Mouse (Mus musculus) B cell, adult 2 months (primary cell): ENCODE measurements at regions not wholly inside any gene's neighbourhood (a gene's known extent, or its start where the extent isn't known, plus 50 kb on each side); places are given as distances from the start of the nearest gene placed in this dataset.

Experiments
- DNase-seq, 2 experiments: peaks; one replicate each; pipeline ENCODE4 v3.0.0; 2022

GRCm38 (mm10) chr10:125726546-125726945, 239.4 kb upstream of the Lrig3 start:
- DNase-seq: no peak

DNA sequence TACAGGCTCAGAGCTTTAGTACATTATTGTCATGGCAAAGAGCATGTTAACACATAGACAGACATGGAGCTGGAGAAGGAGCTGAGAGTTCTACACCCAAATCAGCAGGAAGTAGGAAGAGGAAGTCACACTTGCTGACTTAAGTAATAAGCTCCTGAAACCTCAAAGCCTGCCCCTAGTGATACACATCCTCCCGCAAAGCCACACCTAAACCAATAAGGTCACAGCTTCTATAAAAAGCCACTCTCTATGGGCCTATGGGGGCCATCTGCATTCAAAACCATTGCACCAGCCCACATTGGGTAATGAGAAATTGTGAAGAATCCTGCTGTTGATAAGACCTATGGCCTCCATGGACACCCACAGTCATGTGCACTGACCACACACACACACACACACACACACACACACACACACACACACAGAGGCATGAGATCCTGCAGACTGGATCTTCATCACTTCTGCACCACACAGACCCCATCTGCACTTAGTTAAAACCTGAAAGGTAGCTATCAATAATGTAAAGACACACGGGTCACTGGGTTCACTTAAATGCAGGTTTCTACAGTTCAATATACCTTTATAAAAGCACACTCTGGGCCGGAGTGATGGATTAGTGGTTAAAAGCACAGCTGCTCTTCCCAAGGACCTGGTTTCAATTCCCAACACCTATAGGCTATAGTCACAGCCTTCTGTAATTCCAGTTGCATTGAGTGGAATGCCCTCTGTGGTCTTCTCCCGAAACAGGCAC, 230.0 kb upstream of the Lrig3 start:
- no peak for DNase-seq

DNA sequence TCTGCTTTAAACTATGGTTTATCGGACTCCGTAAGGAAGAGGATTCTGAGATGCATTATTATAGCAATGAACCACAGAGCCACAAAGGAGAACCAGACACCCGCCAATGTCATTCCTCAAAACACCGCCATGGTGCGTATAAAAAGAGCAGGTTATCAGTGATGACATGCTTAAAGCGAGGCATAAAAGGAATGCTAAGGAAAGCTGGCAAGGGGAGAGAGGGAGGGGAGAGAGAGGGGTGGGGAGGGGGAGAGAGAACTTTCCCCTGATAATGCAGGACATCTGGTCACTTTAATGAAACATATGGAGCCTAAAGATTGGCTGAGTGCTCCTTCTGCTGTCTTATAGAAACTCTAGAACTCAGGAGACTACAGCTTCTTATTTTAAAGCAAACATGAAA, 222.8 kb upstream of the Lrig3 start:
- no peak for DNase-seq

DNA sequence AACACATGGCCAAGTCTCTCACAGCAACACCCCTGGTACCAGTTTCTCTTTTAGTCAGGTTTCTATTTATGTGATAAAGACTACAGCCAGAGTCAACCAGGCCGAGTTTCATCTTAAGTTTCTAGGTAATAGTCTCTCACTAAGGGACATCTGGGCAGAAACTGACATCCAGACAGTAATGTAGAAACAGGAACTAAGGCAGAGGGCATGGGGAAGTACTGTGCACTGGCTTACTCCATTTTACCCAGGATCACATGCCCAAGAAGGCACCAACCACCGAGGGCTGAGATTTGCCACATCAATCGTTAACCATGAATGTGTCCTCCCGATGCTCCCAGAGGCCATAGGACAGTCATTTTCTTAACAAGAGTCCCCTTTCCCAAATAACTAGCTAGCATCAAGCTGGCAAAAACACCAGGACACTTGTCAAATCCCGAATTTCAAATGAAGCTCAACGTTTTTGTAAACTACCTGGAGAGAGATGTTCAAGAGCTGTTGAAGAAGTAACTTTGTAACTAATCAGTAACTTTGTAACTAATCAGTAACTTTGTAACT, 216.9 kb upstream of the Lrig3 start:
- no peak for DNase-seq

GRCm38 (mm10) chr10:125752506-125753218, 213.3 kb upstream of the Lrig3 start:
- DNase-seq: no peak

GRCm38 (mm10) chr10:125759171-125759570, 206.8 kb upstream of the Lrig3 start:
- DNase-seq: no peak

GRCm38 (mm10) chr10:125762367-125763068, 203.4 kb upstream of the Lrig3 start:
- no peak for DNase-seq

DNA sequence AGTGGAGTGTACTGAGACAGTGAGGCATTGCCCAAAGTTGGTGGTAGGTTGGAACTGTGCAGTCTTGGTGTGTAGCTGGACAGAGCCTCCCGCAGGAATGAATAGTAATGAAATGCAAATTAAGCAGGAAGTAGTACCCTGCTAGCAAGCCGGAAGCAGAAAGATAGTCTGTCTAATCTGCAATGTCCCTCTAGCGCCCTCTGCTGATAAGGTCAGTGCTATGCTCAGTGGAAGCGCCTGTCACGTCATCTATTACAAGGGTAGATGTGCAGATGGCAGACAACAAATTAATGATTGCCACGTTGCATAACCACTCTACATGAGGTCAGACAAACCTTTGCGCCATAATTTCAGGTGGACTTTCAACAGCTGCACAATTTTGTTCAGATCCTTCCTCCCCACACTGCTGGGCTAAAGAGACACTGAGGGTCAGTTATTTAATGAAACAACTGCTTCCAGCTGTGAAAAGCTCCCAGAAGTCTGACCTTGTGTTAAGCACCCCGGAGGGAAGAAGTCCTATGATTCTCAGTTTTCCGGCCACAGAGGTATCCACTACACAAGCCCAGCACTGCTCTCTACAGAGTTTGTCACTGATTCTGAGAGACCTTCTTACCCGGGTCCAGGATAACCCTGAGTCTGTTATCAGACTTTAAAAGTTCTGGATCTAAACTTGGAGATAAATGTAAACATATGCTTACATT, 201.4 kb upstream of the Lrig3 start:
- no peak for DNase-seq

DNA sequence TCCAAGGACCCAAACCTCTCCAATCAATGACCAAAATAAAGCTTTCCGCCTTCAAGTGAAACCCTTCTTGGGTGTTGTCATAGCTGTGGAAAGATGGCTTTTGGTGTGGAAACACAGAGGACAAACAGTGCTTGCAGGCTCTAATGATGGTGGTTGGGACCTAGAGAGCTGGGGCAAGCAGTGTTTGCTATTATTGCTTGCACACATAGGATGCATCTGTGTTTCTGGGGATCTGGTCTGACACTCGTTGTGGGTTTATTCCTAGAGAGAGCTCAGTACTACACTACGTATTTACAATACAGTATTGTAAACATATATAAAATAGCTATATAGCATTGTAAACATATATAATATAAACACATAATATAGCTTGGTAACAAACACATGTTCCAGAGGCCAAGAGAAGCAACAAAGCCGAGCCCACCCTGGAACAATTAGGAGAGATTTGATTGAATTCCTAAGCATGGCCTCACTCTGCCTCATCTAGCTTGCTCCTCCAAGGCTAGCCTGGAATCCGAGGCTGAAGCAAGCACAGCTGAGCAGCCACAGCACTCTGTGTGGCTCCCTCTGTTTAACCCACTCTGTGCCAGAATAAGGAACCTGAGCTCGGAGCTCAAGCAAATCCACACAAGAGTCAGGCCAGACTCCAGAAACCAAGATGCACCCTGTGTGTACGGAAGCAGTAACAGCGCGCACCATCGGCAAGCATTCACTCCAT, 200.7 kb upstream of the Lrig3 start:
- DNase-seq: no peak

DNA sequence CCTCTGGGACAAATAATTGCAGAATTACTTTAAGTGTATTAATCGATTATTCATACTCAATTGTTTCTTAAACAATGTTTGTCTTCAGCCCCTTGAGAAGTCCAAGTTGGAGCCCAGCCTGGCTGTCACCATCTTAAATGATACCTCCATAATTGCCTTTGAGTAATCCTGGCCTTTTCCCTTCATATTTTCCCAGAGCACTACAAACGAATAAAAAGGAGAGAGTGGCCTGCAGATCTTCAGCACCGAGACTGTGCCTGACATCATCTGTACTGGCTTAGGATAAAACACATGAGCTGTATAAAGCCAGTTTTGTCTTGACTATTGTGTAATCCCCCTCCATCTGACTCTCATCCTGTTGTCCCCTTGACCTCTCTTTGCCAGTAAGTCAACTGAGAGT, 197.7 kb upstream of the Lrig3 start:
- DNase-seq: no peak

DNA sequence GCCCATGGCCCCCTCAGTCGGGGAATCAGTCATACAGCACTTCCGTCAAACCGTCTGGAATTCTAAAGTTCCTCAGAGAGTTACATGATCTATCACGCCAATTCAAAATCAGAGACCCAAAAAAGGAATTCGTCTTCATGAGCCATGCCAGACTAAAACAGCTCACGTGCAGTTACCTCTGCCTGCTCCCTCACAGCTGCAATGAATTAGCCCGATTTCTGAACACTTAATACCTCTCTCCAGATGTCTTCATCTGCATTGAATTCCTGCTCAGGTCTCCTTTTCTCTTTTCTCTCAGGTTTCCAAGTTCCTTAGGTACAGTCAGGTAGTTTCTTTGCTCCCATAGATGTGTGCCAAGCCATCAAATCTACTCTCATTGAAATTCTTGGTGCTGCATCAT, 192.4 kb upstream of the Lrig3 start:
- DNase-seq: no peak

DNA sequence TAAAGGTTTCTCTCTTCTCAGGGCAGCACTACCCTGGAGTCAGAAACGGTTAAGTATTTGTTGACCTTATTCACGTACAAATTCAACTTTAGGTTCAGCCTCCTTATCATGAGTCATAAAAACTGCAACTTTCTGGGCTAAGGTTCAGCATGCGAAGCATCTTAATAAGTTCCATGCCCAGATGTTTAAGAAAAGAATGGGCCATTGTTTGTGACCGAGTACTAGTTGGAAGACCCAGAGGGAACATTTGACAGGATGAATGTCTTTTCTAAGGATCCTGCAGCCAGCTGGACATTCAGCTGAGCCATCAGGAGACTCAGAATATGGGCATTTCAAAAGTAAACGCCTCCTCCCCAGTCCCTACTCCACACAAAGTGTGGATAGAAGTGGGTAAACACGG, 183.5 kb upstream of the Lrig3 start:
- no peak for DNase-seq

GRCm38 (mm10) chr10:125784896-125785295, 181.1 kb upstream of the Lrig3 start:
- DNase-seq: no peak

DNA sequence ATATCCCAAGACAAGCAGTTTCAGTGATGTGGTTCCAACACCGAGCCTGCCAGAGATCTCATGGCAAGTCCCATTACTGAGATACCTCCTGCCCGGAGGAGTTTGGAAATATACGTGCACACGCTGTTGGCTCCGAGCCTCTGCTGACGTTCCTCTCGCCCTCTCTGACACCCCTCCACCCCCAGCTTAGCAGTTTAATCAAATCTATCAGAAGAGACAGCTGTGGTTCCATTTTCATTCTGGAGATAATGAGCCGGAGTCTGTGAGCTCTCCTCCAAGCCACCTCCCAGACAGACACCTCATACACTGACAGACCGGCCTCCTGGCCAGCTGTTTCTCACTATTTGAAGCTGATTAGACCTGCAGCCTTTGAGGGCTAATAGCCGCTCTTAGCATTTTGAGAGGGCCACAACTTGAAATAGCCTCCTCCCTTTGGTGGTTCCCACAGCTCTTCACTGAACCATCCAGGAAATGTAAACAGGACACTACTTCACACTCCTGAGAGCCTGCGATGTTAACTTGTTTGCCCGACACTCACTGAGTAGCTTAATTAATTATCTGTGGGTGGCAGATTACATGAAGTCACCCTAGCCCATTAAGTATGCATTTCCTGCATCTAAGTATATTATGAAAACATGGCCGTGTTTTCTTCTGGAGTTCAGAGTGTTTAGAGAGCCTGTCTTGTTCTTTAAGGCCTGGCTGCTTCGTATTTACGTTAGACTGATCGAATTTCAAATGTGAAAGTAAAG, 180.3 kb upstream of the Lrig3 start:
- DNase-seq: no peak

DNA sequence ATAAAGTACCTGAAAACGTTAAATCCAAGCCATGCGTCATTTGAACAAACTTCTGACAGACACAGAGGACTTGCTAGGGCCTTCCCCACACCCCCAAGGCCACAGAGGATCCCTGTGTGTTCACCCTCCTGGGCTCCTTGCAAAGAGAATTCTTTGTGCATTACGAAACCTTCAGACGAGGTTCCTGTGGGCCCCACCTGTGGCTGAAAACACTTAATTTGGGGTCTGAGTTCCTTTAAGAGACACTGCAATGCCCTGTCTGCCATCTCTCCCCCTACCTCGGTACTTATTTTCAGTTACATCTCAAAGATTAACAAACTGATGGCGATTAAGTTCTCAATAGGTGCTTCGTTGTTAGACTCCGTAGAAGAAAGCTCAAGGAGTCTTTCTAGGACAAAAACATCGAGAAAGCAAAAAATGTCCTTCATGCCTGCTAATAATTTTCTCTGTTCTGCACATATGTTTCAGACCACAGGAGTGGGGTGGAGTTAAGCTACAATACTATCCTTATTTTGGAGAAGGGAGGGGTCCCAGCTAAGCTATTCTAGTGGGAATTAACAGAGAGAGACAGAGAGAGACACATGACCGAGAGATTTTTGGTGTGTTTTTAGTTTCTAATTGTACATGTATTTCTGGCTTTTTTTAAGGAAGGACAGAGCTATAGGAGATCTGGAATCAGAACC, 179.6 kb upstream of the Lrig3 start:
- no peak for DNase-seq

GRCm38 (mm10) chr10:125786880-125787337, 179.1 kb upstream of the Lrig3 start:
- DNase-seq: no peak

DNA sequence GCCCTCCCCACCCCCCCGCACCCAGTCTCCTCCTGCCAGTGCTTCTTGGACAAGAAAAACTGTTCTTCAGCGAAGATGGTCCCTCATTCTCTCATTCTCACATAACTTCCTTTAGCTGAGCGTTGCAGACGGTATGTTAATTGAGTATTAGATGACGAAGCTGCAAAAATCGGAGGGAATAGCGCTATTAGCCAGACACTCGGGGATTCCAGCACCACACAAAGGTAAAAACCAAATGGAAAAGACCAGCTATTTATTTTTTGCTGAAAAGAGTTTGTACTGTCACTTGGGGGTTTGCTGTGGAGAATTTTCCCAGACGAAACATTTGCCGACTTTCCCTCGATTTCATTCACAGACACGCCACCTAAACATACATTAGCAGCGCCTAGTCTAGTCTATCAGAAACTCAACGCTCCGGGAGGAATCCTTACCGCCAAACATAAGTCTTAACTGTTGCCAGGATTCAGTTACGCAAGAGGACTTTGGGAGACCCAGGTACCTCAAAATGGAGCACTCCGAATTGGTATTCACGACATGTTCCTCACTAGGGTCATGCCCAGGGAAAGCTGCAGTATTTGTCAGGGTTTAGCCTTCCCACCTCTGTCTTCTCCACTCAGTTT, 178.4 kb upstream of the Lrig3 start:
- DNase-seq: no peak

DNA sequence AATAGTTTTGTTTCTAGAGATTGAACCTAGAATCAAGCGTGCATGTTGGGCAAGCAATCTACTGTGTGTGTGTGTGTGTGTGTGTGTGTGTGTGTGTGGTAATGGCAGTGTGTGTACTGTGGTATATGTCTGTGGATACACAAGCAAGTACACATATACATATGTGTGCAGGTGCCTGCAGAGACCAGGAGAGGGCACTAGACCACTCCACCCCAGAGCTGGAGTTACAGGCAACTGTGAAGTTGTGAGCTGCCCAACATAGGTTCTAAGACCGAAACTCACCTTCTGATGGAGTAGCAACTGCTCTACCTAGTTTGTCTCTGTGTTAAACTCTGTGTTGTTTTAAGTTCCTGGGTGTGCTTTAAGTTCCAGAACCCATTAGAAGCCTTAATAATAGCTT, 177.7 kb upstream of the Lrig3 start:
- DNase-seq: no peak

- DNase-seq: no peak
Observed at GRCm38 (mm10) chr10:125790924-125791323, 175.0 kb upstream of the Lrig3 start.

DNA sequence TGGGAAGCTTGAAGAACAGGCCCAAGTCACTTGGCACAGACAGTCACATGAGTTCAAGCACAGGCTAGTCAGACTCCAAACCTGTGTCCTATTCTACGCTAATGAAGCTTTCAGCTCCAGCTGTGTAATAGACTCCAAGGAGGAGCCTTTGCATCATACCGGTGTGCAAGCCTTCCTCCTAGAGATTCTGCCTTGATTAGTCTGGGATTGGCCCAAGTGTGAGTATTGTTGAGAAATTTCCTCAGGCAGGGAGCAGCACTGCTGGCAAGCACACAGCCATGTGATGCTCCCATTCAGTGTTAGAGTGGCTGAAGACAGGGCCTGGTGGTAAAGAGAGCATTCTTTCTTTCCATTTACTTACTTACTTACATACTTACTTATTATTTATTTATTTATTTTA, 171.5 kb upstream of the Lrig3 start:
- DNase-seq: no peak
